Mouse (Mus musculus): ENCODE results near the gene Arhgef17.

DNA sequence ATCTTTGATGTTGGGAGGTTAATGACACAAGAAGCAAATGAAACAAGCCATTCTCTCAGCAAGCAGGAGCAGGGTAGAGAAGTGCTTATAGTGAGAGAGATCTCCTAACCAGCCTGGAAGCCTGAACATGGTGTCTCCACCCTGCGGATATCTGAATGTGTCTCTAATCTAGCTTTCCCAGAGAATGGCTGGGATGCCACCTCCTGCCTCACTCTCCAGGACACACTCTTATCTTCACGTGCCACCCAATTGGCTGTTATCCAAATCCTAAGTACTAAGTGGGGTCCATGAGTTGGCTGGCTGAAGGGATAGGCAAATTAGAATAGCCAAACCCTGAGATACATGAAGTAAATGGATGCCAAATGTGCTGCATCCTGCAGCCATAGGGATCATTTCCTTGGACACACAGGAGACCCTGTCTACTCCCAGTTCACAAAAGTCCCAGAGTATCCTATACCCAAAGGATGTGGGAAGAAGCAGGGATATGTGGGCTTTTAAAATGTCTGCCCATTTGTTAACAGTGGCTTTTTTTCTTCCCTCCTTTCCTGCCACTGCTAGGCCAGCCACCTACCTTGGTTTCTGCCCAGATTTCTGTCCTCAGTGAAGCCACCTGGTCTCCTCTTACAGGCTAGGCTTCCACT lies 87.4 kb downstream of the Arhgef17 start:
- no peak for TF ChIP-seq POLR2A (IDR thresholded peaks at IDR 0.05; ENCODE audit: control insufficient read depth, extremely low read depth, insufficient read depth, low read length, poor library complexity)
- no peak for TF ChIP-seq CTCF (IDR thresholded peaks at IDR 0.05; ENCODE audit: borderline replicate concordance, control insufficient read depth, extremely low read depth, insufficient read depth, low read length, poor library complexity)
